Mouse (Mus musculus) mouse embryonic stem cell (cell line): ENCODE data around the gene Cdc42.

ENCODE experiments used
- in situ Hi-C, 2 experiments: fragments of 300-500 bp; cut with MboI; formaldehyde crosslinking; loops; 1 replicate in 1 of 2; 3 replicates in 1 of 2; pipeline ENCODE4 v1.14.3; 2019 to 2020; ENCODE audit warnings: low sequenced_read_pairs in 2 of 2, low pct_unique_long_range_greater_than_20kb in 1 of 2, mixed read lengths in 1 of 2; ENCODE audit not compliant: unreplicated experiment in 1 of 2

Gene Cdc42

DNA sequence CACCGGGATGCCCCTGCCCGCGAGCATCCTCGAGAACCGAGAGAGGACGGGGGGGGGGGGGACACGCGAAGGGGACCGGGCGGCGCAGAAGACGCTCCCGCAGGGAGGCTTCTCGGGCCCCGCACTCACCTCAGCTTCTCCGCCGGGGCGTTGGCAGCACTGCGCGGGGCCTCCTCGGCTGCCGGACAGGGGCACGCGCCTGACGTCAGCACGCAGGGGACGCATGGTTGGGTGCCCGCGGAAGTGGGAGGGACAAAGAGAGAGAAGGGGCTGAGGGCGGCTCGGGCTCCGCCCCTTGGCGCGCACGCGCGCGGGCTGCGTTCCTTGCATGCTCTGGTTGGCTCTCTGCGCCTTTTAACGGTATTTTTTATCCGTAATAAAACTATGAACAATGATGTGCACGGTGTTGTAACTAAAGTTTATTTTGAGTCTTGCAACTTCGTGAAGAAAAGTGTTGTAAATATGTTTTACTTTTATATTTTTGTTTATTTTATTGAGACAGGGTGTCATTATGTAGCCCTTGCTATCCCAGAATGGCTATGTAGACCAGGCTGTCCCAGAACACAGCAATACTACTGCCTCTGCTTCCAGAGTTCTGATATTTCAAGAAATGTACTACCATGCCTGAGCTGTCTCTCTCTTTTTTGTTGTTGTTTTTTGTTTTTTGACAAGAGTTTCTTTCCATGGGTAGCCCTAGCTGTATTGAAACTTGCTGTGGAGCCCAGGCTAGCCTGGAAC lies at the start of gene Cdc42:
TSS of gene Cdc42 (minus strand) at position 204 of the 738 bp plus-strand sequence.
- in situ Hi-C loops = no loop called here

DNA sequence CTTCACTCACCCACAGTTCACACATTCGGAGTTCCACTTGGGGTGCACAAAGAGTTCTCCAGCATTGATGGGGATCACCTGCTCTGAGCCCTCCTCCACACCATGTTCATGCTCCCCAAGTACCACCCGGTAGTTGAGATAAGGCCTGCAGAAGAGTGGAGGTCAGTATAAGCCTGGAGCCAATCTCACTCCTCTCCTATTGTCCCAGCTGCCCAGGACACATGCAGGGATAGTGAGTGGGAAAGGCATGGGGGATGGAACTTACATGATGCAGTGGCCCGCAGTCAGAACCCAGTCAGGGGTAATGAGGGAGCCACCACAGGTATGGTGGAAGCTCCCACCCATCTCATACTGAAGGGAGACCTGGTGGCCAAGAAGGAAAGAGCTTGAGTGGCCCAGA lies 48.1 kb upstream of the Cdc42 start:
- in situ Hi-C loops = loop anchor here in 1 of 2 experiments (25.0 kb wide), 1 partner anchor 318 kb away; no protein-coding TSS in a partner anchor

DNA sequence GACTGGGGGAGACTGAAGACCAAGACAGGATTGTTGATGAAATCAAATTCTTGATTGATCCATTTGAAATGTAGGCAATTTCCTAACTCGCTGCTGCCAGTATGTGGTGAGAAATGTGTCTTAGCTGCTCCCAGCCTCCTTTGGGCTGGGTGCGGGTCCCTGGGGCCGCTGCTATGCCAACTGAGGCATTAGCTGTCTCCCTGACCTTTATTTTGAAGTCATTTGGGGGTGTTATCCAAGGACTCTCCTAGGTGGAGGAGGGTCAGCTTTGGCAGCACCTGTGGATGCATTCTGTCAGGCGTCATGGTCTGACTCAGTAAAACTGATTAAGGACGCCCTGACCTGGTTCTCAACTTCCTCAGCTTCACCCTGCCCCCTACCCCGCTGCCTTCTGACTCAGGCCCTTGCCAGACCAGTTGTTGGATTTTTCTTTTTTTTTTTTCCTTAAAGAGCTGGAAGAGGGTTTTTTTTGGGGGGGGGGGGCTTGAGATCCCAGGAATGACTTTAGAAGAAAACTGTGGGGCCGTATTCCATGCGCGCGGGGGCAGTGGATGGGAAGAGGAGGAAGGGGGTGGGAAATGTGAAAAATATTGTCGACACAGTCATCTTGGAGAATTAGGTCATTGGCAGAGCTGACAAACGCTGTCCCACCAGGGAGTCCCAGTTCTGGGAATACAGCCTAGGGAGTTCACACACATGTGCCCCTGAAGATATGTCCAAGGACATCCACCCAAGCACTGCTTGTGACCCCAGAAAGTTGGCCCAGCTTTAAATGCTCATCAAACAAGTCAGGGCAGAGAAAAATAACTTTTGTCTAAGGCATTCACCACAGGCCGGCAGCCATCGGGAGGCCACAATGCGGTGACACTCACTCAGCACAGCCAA lies 39.4 kb upstream of the Cdc42 start:
- in situ Hi-C loops = no loop called here

DNA sequence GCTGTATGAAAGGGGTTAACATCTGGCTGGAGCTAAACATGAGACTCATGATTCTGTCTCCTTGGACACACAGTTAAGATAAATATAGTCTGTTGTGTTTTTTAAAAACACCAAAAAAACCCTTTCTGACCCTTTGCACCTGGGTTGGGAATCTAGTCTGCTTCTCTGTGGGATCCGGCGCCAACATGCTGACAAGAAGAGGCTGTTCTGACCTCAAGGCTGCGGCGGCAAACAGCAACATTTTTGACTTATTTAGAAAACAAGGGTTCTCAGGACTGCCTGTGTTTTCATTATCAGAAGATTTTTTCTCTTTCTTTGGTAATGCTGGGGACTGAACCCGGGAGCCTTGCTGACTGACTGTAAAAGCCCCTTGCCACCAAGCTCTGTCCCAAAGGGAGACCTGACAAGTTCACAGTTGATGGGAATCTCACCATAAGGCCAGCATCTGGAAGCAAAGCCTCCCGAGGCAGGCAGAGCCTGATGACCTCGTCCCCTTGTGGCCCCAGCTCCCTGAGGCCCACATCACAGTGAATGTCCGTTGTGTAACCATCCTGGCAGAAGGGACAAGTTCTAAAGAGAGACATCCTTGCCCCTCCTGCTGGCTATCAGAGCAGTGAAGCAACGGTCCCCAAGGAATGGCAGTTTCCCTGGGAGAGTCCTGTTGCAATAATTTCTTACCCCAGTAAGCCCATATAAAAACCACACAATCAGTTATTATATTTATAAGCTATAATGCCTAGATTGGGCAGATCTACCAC lies 36.0 kb upstream of the Cdc42 start:
- in situ Hi-C loops = no loop called here

DNA sequence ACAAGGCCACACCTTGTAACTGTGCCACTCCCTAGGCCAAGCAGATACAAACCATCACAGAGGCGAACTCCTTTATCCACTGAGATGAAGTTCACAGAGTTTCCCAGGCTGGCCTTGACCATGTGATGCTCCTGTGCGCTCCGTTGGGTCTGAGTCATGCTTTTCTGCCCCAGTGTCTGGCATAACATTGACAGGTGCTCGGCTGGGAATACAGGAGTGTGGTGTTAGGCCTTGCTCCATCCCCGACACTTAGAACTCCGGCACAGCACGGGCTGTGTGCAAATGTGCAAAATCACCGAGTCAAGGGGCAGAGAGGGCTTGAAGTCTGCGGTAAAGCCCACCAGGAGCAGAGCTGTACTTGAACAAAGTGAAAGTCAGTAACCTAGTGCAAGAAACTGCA lies 35.4 kb upstream of the Cdc42 start:
- in situ Hi-C loops = no loop called here

DNA sequence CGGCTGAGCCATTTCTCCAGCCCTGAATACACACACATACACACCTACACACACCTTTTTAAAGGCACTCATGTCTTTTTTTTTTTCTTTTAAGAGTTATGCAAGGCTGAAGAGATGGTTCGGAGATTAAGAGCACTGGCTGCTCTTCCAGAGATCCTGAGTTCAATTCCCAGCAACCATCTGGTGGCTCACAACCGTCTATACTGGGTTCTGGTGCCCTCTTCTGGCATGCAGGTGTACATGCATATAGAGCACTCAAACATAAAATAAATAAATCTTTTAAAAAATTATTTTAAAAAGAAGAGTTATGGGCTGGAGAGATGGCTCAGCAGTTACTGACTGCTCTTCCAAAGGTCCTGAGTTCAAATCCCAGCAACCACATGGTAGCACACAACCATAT lies 33.8 kb upstream of the Cdc42 start:
- in situ Hi-C loops = no loop called here

DNA sequence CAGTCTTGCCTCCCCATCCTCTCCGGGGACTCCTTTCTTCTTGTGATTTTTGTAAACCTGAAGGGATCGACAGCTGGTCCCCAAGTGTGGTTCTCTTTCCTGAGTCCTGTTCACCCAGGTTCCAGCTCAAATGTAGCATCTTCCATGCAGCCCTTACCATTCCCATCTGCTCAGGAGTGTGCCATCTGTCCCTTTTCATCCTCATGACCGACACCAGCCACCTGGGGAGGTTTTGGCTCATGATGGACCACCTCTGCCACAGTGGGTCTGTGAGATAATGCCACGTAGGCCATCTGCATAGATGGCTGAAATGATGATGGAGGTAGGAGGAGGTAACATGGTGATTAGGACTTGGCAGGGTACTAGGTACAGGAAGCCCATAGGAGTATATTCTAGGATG lies 32.7 kb upstream of the Cdc42 start:
- in situ Hi-C loops = no loop called here

DNA sequence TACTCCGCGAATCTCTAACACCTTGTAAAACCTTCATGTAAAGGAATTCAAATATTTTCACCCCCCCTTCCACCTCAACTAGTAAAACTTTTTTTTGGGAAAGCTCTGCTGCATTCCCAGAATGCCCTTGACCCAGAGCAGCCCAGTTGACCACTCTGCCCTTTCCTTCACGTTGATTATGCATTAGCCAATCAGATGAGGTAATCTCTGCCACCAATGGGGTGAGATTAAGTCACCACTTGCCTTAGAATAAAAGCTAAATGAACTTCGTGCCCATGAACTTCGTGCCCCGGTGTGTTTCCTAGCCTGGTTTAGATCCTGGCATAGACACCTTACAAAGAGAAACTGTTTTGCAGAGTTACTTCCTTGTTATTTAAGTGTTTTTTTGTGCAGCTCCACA lies 31.5 kb upstream of the Cdc42 start:
- in situ Hi-C loops = no loop called here

DNA sequence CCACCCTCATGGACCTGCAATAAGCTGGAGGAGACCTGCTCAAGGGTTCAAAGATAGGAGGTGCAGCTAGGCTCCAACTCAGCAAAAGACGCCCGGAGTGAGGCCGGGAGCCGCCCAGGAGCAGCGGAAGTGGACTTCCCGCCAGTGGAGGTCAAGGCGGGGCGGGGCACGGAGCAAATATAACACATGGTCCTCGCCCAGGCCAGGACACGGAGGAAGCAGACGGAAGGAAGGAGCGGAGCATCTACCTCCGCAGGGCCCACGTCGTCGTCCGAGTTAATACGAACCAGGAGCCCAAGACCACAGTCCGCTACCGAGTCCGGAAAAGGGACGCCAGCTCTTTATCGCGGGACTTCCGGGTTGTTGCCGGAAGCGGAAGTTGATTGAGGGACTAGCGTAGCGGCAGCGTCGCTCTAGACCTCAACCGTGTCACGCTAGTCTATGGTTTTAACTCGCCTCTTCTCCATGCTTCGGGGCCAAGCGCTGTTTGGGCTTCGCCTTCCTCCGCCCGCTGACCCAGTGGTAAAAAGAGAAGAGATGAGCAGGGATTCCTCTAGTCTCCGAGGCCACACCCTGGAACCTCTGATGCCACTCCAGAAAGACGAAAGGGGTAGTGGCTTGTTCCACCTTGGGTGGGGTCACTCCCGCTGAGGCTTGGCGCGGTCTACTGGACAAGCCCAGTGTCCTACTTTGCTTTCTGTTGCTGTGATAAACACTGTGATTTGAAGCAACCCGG lies 30.7 kb upstream of the Cdc42 start:
- in situ Hi-C loops = no loop called here

DNA sequence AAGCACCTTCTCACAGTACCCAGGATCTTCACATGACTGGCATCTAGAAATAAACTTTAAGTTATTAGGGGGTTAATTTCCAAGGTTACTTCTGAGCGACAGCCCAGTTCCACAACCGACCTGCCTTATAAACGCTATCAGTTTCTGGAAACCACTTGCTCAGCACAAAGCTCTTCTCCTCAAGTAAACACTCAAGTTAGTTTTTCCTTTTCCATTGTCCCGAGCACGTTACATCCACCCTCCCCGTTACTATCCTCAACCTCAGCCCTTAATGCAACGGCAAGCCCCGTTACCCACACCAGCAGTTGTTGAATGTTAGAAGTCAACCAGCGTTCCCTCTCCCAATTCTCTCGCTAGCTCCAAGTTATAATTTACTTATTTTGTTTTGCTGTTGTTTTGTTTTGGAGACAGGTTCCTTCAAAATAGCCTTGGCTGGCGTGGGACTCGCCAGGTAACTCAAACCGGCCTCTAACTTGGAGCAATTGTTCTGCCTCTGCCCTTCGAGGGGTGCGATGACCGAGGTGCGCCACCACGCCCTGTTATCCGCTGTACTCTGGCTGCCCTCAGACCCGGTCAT lies 30.1 kb upstream of the Cdc42 start:
- in situ Hi-C loops = no loop called here

DNA sequence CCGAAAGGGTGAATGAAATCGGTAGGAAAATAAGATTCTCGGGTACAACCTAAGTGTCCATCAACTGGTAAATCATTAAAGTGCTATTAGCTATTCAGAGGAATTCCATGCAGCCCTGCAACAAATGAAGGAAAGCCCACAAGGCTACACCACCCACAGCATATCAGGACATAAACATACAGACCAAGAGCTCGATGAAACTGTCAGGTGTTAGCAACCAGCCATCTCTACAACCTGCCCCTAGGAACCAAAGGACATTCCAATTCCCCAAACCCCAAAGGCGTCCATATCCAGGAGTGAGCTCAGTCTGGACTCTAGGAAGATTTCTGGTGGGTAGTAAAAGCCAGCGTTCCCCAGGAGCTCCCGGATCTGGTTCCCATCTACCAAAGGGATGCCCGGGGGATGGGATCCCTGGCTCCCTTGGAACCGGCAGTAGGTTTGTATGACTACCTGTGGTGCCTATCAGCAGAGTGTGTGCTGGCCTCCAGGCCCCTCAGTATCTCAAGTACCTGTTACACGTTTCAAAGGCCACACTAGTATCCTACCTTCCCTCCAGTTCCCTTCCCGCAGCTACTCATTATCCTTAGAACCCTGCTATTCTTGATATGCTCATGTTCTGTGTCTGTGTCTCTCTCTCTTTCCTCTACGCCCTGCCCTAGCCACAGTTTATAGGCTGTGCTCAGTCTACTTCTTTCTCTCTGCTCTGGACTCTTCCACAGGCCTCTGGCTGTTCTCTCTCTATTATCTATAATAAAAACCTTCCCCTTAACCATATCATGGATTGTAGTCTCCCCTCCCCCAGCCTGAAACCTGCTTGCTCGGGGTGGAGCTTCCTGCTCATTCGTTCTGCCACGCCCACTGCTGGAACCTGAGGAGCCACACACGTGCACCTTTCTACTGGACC lies 23.4 kb upstream of the Cdc42 start:
- in situ Hi-C loops = no loop called here

DNA sequence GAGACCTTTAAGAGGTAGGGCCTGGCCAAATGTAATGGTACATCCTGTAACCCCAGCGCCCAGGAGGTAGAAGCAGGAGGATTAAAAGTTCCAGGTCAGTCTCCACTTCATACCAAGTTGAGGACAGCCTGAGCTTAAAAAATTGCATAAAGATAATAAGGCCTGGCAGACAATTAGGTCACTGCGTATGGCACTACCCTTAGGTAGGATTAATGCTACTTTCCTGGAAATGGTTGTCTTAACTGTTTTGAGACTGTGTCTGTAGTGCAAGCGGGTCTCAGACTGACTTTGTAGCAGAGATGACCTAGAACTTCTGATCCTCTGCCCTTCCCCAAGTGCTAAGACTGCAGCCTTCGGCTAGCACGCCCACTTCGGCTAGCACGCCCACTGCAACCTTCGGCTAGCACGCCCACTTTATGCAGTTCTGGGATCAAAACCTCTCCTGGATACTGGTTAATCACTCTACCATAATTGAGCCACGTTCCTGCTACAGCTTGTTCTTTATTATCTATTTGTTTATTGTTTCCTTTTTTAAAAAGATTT lies 22.3 kb upstream of the Cdc42 start:
- in situ Hi-C loops = no loop called here

DNA sequence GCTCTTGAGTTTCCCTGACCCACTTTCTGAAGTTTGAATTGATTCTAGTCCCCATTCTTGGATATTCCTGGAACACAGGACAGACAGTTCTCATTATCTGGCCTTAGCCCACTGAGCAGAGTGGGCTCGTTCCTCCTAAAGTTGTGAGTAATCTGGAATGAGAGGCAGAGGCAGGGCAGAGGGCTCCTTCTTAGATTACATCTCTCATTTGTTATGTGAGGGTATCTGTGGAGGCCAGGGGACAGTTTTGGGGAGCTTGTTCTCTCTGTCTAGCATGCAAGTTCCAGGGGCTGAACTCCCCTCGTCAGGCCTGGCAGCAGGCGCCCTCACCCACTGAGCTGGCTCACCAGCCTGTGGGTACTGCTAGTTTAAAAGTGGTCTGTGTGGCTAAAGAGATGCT lies 21.6 kb upstream of the Cdc42 start:
- in situ Hi-C loops = no loop called here

DNA sequence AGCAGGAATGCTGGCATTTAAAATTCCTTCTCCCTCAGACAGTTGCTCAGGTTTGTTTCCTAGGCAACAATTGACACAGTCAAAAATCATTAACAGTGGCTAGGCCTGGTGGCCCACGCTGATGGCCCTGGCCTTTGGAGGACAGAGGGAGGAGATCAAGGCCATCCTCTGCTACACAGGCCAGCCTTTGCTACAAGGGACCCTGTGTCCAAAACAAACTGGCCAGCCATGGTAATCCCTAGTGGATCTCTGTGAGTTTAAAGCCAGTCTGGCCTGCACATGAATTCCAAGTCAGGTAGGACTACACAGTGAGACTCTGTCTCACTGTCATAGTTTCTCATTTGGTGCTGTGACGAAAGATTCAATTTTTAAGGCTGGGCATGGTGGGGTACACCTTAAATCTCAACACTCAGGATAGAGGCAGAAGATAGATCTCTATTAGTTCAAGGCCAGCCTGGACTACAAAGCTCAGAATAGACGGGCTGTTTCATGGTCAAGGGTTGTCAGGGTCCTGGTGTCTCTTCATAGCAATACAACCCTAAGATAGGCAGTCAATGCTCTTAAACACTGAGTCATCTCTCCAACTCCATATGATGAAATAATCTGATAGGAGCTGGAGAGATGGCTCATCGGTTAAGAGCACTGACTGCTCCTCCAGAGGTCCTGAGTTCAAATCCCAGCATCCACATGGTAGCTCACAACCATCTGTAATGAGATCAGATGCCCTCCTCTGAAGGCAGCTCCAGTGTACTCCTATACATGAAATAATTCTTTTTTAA lies 20.2 kb upstream of the Cdc42 start:
- in situ Hi-C loops = no loop called here

DNA sequence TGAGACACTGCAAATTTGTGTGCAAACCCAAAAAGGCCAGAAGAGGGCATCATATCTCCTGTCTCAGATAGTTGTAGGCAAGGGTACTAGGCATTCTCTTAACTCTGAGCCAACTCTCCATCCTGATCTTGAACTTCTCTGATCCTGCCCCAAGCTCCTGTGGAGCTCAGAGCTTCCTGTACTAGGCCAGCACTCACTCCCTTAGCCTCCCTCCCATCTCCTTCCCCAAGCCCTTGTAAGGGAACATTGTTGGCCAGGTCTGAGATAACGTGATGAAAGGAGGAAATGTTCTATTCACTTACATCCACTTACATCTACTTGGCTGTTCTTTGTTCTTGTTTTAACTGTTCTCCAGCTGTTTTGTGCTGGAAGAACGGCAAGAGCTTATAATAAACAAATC lies 19.3 kb upstream of the Cdc42 start:
- in situ Hi-C loops = no loop called here
